Mouse (Mus musculus): Measurements from ENCODE around the gene Insm2. TPM values are rescaled to one million over a fixed set of nuclear protein-coding genes. Genes with fewer than 3 reads are reported as not detected.
"Not testable (repeated sequence)": the region's sequence is repeated elsewhere in the genome, so short reads cannot be mapped to it uniquely, and the experiment has no call there.

Insm2 gene
- total RNA-seq (2021), result not detected
- long read RNA-seq, experiment 1, result 0 reads
- long read RNA-seq, experiment 2, result 0 reads

GRCm38 (mm10) chr12:55598887-55599561 is at the start of gene Insm2:
Gene Insm2 (plus strand): TSS chr12:55599427.
- DNase-seq, result no peak

GRCm38 (mm10) chr12:55554901-55555300 is 44.3 kb upstream of the Insm2 start:
- DNase-seq, result not testable (repeated sequence)

GRCm38 (mm10) chr12:55557866-55558265 is 41.4 kb upstream of the Insm2 start:
- no peak for DNase-seq

GRCm38 (mm10) chr12:55559184-55559855 is 39.9 kb upstream of the Insm2 start:
- DNase-seq, result no peak

- peak; percentile 10 to 14 for DNase-seq
These were observed 39.1 kb upstream of the Insm2 start for GRCm38 (mm10) chr12:55560025-55560690.

- DNase-seq, result no peak
These were observed 35.5 kb upstream of the Insm2 start for GRCm38 (mm10) chr12:55563742-55564141.

- DNase-seq, result no peak
These were observed 34.9 kb upstream of the Insm2 start for GRCm38 (mm10) chr12:55564187-55564963.

- no peak for DNase-seq
These were observed 34.0 kb upstream of the Insm2 start, which contains the start of gene Aldoart2 for GRCm38 (mm10) chr12:55565206-55565605. Gene Aldoart2 (plus strand): TSS chr12:55565239.

- no peak for DNase-seq
These were observed 33.4 kb upstream of the Insm2 start for GRCm38 (mm10) chr12:55565867-55566266.

GRCm38 (mm10) chr12:55566837-55567236 is 32.4 kb upstream of the Insm2 start:
- no peak for DNase-seq

GRCm38 (mm10) chr12:55568466-55568865 is 30.8 kb upstream of the Insm2 start:
- no peak for DNase-seq

- DNase-seq, result peak in 1 of 2 experiments; percentile 39
These were observed 29.6 kb upstream of the Insm2 start for GRCm38 (mm10) chr12:55569676-55570075.

GRCm38 (mm10) chr12:55570646-55571045 is 28.6 kb upstream of the Insm2 start:
- DNase-seq, result no peak

- DNase-seq, result no peak
These were observed 28.0 kb upstream of the Insm2 start for GRCm38 (mm10) chr12:55571181-55571580.

GRCm38 (mm10) chr12:55571661-55572060 is 27.6 kb upstream of the Insm2 start:
- no peak for DNase-seq

- DNase-seq, result no peak
These were observed 26.1 kb upstream of the Insm2 start for GRCm38 (mm10) chr12:55573089-55573488.

GRCm38 (mm10) chr12:55573794-55574193 is 25.4 kb upstream of the Insm2 start:
- DNase-seq, result no peak

- DNase-seq, result not testable (repeated sequence)
These were observed 12.3 kb upstream of the Insm2 start for GRCm38 (mm10) chr12:55586936-55587335.

GRCm38 (mm10) chr12:55598537-55598886 is 715 bp upstream of the Insm2 start:
- no peak for DNase-seq

GRCm38 (mm10) chr12:55599639-55600502 is 644 bp downstream of the Insm2 start:
- peak; percentile 24 to 70 for DNase-seq

GRCm38 (mm10) chr12:55600503-55600994 is 1.3 kb downstream of the Insm2 start:
- no peak for DNase-seq
